Mouse (Mus musculus): Measurements from ENCODE around the gene Bach2. TPM values are rescaled to one million over a fixed set of nuclear protein-coding genes. Genes with fewer than 3 reads are reported as not detected.

Gene Bach2
- polyA plus RNA-seq, 1 experiment from 2014 or later, result 13.0 TPM

DNA sequence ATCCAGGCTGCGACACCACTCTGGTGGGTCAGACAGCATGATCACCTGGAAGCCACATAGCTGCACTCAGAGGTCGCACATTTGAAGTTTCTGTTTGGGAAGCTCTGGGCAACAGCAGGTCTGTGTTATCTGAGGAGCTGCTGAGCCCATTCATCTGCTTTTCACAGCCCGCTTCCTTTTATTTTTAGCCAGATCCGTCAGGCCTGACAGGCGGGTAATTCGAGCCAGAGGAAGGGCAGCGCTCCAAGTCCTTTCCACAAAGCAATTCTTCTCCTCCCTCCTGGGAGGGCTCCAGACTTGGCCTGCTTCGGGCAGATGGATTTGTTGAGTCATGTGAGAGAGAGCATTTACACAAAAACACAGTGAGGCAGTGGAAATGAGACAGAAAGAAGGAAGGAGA lies 65.1 kb downstream of the Bach2 start:
- Histone ChIP-seq H3K4me1 (peaks cover 72% of the 10 kb centered on the region), H3K4me3 (no peak overlapping the region), H3K27me3 (no peaks in the 10 kb centered on the region), H3K4me2 (replicated peaks) (peak overlapping the region; percentile 54), H3K9me3 (no peaks in the 10 kb centered on the region), H3K27ac (peak overlapping the region; percentile 97), H3K36me3 (no peaks in the 10 kb centered on the region), H3K9ac (0 out of 2 replicates have a peak overlapping the region, but pooled peaks have one; percentile 27)
- 0% methylated on average over 8 of the region's 8 CpGs for WGBS
- peak; percentile 82 for ATAC-seq (ENCODE audit: insufficient number of reproducible peaks, insufficient read depth, low FRiP score, low TSS enrichment)

DNA sequence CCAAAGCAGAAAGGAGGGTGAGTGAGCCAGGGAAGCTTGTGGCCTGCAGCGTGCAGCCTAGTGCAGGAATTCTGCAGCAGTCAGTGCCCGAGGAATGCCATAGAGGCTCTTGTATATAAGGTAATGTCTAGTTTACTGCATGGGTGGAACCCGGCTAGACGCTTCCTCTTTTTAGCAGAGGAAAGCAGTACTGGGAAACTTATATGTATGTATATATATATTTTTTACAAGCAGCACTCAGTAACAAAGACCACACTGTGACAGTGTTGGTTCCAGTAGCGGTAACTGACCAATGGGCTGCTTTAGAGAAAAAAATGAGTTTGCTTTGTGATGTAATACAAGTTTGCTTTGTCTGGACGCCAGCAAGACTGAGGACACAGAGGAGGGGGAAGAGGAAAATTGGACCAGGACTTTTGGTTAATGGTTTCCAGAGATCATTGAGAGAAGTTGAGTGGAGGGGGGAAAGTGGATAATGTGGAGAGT lies 65.7 kb downstream of the Bach2 start:
- 8% methylated on average over 6 of the region's 6 CpGs for WGBS

DNA sequence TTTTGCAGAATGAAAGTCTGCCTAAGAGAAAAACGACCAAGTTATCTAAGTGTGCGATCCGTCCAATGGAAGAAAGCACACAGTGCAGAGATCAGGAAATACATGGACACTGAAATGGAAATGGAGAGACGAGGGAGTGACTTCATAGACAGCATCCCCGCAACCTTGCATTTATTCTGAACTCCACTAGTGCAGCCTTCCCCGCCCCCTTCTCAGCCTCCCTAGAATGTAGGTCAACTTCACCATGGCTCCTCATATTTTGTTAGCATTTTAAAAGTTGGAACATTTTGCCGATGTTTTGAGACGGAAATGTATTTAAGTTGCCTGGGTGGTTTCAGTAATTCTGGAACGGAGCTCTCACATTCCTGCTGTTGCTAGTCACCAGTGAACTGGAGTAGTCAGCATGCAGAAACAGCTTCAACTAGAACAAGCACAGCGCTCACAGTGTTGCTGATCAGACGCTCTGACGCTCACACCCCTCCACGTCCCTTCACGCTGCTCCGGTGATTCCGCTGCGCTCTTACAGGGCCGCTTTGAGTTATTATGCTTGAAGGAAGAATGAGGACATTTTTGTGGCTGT lies 66.5 kb downstream of the Bach2 start:
- H3K4me1 ChIP-seq, result peaks cover 63% of the 10 kb centered on the region
- no peak overlapping the region for H3K9ac ChIP-seq
- 34% methylated on average over 18 of the region's 18 CpGs for WGBS
- no peaks in the 10 kb centered on the region for H3K9me3 ChIP-seq
- H3K36me3 ChIP-seq, result no peaks in the 10 kb centered on the region
- peak overlapping the region; percentile 97 for H3K27ac ChIP-seq
- peak overlapping the region; percentile 54 for H3K4me2 ChIP-seq (replicated peaks)
- ATAC-seq (ENCODE audit: insufficient number of reproducible peaks, insufficient read depth, low FRiP score, low TSS enrichment), result no peak
- H3K4me3 ChIP-seq, result no peak overlapping the region
- H3K27me3 ChIP-seq, result no peaks in the 10 kb centered on the region

More for the DNA sequence above, 65.7 kb downstream of the Bach2 start:
- Histone ChIP-seq H3K4me1 (peaks cover 69% of the 10 kb centered on the region), H3K9ac (no peak overlapping the region), H3K4me3 (no peak overlapping the region), H3K27me3 (no peaks in the 10 kb centered on the region), H3K36me3 (no peaks in the 10 kb centered on the region), H3K4me2 (replicated peaks) (peak overlapping the region; percentile 54), H3K9me3 (no peaks in the 10 kb centered on the region), H3K27ac (peak overlapping the region; percentile 97)
- ATAC-seq (ENCODE audit: insufficient number of reproducible peaks, insufficient read depth, low FRiP score, low TSS enrichment), result peak; percentile 6; the same call in 1 of the 2 replicates

DNA sequence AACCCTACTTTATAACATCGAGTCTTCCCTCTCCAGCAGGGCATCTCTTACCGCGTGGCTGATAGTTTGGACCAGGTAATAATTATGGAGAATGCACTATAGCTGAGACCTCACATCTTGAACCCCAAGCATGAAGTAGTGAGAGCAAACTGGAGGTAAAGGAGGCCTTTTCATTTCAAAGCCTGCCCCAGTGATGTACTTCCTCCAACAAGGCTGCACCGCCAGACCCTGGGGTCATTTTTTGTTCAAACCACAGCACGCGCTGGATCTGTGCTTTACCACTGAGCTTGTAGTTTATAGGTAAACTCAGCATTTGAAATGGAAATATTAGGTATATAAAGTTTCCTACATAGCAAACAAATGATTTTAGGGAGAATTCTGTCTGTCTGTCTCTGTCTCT lies 67.1 kb downstream of the Bach2 start:
- peaks cover 58% of the 10 kb centered on the region for H3K4me1 ChIP-seq
- peak overlapping the region; percentile 54 for H3K4me2 ChIP-seq (replicated peaks)
- H3K27me3 ChIP-seq, result no peaks in the 10 kb centered on the region
- 48% methylated on average over 6 of the region's 6 CpGs for WGBS
- H3K9me3 ChIP-seq, result no peaks in the 10 kb centered on the region
- H3K9ac ChIP-seq, result no peak overlapping the region
- no peak for ATAC-seq (ENCODE audit: insufficient number of reproducible peaks, insufficient read depth, low FRiP score, low TSS enrichment)
- no peak overlapping the region for H3K4me3 ChIP-seq
- H3K36me3 ChIP-seq, result no peaks in the 10 kb centered on the region
- peak overlapping the region; percentile 97 for H3K27ac ChIP-seq

DNA sequence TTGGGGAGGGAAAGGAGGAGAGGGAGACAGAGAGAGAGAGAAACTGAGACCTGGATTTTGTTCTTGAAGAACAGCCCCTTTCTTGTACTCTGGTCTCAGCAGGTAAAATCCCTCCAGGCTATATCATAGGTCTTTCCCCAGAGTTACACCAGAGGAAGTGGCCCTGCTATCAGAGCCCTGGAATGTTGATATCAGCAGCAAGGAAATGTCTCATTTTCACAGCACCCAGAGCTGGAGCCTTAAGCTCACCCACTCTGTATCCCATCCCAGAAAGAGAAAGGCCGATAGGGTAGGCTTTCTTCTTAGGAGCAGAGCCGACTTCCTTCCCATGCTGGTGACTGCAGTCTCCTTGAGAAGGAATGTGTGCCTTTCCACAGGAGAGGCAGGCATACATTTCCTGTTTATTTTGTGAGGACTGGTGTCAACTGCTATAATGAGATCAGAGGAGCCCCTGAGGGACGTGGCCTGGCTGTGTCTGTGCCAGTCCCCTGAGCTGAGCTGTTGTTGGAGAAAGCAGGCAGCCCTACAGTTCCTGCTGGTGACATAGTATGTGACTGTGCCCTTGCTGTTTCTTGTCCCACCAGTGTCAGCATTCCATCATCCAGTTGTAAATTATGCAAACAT lies 67.7 kb downstream of the Bach2 start:
- H3K9me3 ChIP-seq, result no peaks in the 10 kb centered on the region
- 15% methylated on average over 3 of the region's 3 CpGs for WGBS
- H3K4me1 ChIP-seq, result peaks cover 52% of the 10 kb centered on the region
- peak overlapping the region; percentile 97 for H3K27ac ChIP-seq
- no peaks in the 10 kb centered on the region for H3K36me3 ChIP-seq
- H3K27me3 ChIP-seq, result no peaks in the 10 kb centered on the region
- no peak overlapping the region for H3K9ac ChIP-seq
- no peak overlapping the region for H3K4me2 ChIP-seq (replicated peaks)
- no peak overlapping the region for H3K4me3 ChIP-seq
- no peak for ATAC-seq (ENCODE audit: insufficient number of reproducible peaks, insufficient read depth, low FRiP score, low TSS enrichment)

DNA sequence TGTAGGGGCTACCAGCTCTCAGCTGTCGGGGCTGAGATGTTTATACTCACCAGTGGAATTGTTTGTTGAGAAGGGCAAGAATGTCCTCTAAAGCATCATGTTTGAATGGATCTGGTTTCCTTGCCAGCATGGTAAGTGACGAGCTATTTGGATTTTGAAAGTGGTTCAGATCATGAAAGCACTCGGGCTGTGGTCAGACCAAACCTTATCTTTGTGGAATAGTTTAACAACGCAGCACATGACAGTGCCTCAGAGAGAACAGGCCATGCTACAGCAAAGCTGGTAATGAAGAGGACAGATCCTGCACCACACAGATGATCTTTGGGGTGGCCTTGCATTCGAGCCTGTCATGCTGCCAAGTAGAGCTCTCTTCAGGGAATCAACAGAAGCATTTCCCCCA lies 68.6 kb downstream of the Bach2 start:
- no peaks in the 10 kb centered on the region for H3K9me3 ChIP-seq
- H3K4me2 ChIP-seq (replicated peaks), result no peak overlapping the region
- H3K9ac ChIP-seq, result no peak overlapping the region
- WGBS, result 77% methylated on average over 5 of the region's 5 CpGs
- H3K4me1 ChIP-seq, result peaks cover 50% of the 10 kb centered on the region
- H3K27ac ChIP-seq, result no peak overlapping the region
- no peak for ATAC-seq (ENCODE audit: insufficient number of reproducible peaks, insufficient read depth, low FRiP score, low TSS enrichment)
- no peaks in the 10 kb centered on the region for H3K27me3 ChIP-seq
- no peaks in the 10 kb centered on the region for H3K36me3 ChIP-seq
- H3K4me3 ChIP-seq, result no peak overlapping the region

DNA sequence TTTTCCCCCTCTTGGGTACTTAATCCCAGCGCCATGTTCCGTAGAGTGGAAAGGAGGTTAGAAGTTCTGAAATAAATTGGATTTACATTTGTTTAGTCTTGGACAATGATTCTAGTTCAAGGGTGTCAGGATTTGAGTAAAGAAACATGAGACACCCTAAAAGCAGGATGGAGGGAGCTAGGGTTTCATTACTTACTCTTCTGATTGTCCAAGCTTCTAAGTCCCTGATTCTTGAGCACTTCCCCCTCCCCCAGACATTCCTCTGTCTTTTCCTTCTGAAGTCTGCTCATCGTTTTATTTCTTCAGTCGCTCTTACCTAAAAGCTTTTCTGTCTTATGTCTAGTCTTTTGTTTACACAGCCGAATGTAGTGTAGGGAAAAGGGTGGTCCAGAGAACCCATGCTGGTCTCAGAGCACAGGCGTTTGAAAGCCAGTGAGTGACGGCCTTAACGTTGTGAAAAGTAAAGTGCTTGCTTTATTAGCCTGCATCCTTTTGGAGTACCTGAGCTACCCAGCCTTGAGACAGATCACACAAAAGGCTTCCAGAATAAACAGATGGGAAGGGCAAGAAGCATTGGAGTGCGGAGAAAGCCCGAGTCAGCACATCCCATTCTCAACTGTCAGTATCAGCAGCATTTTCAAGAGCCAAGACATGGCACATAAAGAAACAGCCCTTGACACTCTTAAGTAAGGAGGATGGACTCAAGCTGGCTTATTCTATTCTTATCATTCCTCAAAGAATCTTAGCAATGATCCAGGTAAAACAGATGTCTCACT lies 73.8 kb downstream of the Bach2 start:
- WGBS, result 53% methylated on average over 10 of the region's 10 CpGs
- Histone ChIP-seq H3K9me3 (peaks cover 4% of the 10 kb centered on the region; the same call in 1 of the 2 replicates), H3K9ac (no peak overlapping the region), H3K27ac (no peak overlapping the region), H3K27me3 (no peaks in the 10 kb centered on the region), H3K4me3 (no peak overlapping the region), H3K4me2 (replicated peaks) (no peak overlapping the region), H3K36me3 (peaks cover 6% of the 10 kb centered on the region), H3K4me1 (peaks cover 13% of the 10 kb centered on the region; the same call in 1 of the 2 replicates)
- ATAC-seq (ENCODE audit: insufficient number of reproducible peaks, insufficient read depth, low FRiP score, low TSS enrichment), result no peak

DNA sequence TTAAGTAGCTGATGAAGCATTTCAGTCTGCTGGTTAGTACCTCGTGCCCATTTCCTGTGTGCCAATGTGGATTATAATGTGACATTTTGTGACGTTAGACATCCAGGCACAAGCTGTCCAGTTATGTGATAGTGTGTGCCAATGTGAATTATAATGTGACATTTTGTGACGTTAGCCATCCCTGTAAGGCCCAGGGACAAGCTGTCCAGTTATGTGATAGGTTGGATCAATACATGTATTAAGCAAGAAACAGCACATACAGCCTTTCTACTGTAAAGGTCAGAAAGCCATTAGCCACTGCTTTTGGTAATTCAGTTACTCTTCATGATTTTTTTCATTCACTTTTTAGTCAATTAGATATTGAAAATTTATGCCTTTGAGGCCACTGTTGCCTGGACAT lies 76.3 kb downstream of the Bach2 start:
- Histone ChIP-seq H3K9ac (no peak overlapping the region), H3K4me1 (peaks cover 13% of the 10 kb centered on the region; the same call in 1 of the 2 replicates), H3K36me3 (peaks cover 16% of the 10 kb centered on the region), H3K27me3 (no peaks in the 10 kb centered on the region), H3K4me3 (no peak overlapping the region), H3K27ac (no peak overlapping the region), H3K4me2 (replicated peaks) (no peak overlapping the region), H3K9me3 (peaks cover 8% of the 10 kb centered on the region; the same call in 1 of the 2 replicates)
- ATAC-seq (ENCODE audit: insufficient number of reproducible peaks, insufficient read depth, low FRiP score, low TSS enrichment), result no peak
- WGBS, result 83% methylated on average over 3 of the region's 3 CpGs

DNA sequence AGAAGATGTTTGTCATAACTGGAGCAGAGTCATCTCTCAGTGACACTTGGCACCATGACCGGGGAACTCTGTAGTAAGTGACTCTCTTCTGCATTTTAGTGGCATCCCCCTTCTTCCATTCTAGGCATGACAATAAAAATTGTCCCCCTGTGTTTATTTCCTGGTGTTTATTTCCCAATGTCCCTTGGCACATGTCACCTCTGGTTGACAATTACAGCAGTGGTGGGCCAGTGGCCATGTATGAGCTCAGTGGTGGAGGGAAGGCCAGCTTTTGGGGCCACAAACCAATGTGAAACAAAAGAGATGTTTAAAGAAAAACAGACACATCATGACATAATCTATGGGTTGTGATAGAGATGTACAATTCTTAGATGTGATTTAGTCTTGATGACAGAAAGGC lies 80.0 kb downstream of the Bach2 start:
- Histone ChIP-seq H3K36me3 (peaks cover 16% of the 10 kb centered on the region), H3K4me1 (0 out of 2 replicates have a peak, but pooled peaks cover 7% of the 10 kb centered on the region), H3K27me3 (no peaks in the 10 kb centered on the region), H3K4me3 (no peak overlapping the region), H3K9me3 (peaks cover 8% of the 10 kb centered on the region; the same call in 1 of the 2 replicates), H3K9ac (no peak overlapping the region), H3K4me2 (replicated peaks) (no peak overlapping the region), H3K27ac (no peak overlapping the region)
- ATAC-seq (ENCODE audit: insufficient number of reproducible peaks, insufficient read depth, low FRiP score, low TSS enrichment), result no peak
- WGBS, result 92% methylated on average over 1 of the region's 1 CpGs

DNA sequence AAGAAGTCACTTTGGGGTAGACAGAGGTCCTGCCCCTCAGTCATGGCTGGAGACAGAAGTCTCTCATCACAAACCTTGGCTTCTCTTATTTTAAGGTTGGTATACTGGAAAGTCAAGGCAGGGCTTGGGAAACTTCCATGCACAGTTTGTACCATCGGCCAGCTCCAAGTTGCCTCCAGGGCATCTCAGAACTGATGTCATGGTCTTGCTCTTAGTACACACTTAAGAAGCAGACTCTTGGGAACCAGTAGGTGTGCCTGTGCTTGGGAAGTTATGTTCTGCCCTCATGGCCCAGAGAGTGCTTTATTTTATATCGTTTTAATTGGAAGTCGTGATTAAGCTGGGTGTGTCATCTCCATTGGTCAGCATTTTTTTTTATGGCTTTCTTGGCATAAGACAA lies 80.7 kb downstream of the Bach2 start:
- Histone ChIP-seq H3K9ac (no peak overlapping the region), H3K36me3 (peaks cover 16% of the 10 kb centered on the region), H3K4me2 (replicated peaks) (no peak overlapping the region), H3K27me3 (no peaks in the 10 kb centered on the region), H3K4me1 (0 out of 2 replicates have a peak, but pooled peaks cover 7% of the 10 kb centered on the region), H3K27ac (no peak overlapping the region), H3K4me3 (no peak overlapping the region), H3K9me3 (peaks cover 8% of the 10 kb centered on the region; the same call in 1 of the 2 replicates)
- ATAC-seq (ENCODE audit: insufficient number of reproducible peaks, insufficient read depth, low FRiP score, low TSS enrichment), result no peak
- WGBS, result 87% methylated on average over 3 of the region's 3 CpGs

DNA sequence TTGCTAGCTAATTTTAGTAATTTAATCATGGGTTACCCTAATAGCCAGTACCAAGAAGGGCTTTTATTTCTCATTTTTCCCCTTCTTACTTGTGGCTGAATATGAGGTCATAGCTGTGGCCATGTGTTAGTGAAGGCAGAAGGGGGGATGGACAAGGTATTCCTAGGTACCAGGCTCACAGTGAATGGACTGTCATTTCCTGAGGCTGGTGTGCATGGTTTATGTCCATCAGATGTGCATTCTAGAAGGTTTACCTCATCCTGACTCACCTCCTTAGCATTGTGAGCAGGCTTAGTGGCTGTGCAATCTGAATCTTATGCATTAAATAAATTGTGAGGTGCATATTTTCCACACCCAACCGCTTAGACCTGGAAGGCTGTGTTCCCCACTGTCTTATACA lies 81.4 kb downstream of the Bach2 start:
- H3K36me3 ChIP-seq, result peaks cover 16% of the 10 kb centered on the region
- no peak for ATAC-seq (ENCODE audit: insufficient number of reproducible peaks, insufficient read depth, low FRiP score, low TSS enrichment)
- H3K9ac ChIP-seq, result no peak overlapping the region
- WGBS, result 84% methylated on average over 1 of the region's 1 CpGs
- 0 out of 2 replicates have a peak, but pooled peaks cover 7% of the 10 kb centered on the region for H3K4me1 ChIP-seq
- H3K27ac ChIP-seq, result no peak overlapping the region
- no peaks in the 10 kb centered on the region for H3K27me3 ChIP-seq
- H3K4me3 ChIP-seq, result no peak overlapping the region
- peaks cover 8% of the 10 kb centered on the region; the same call in 1 of the 2 replicates for H3K9me3 ChIP-seq
- H3K4me2 ChIP-seq (replicated peaks), result no peak overlapping the region

Measured in embryonic facial prominence, embryonic 12.5 days (tissue).